Mouse (Mus musculus) hindbrain, embryonic 16.5 days (tissue): ENCODE measurements around the gene Rarres1. TPM values are rescaled to one million over a fixed set of nuclear protein-coding genes. Genes with fewer than 3 reads are reported as not detected.

Source experiments
- ATAC-seq: fragments of 200-750 bp; cut with Nextera tagmentation; 2 replicates; pipeline ENCODE4 v1.8.0; 2017; ENCODE audit warnings: moderate TSS enrichment, moderate library complexity
- H3K27ac ChIP-seq: fragments of 300-500 bp; sonication (generic); 2 replicates; pipeline ENCODE4 v1.5.1; 2014; ENCODE audit warnings: low read depth, mild to moderate bottlenecking, control low read depth, low read length, moderate library complexity
- H3K27me3 ChIP-seq: fragments of 300-500 bp; sonication (generic); replicated peaks from 2 replicates; pipeline ENCODE4 v1.6.1; 2014; ENCODE audit warnings: low read length; ENCODE audit not compliant: control insufficient read depth, insufficient read depth
- H3K36me3 ChIP-seq: fragments of 300-500 bp; sonication (generic); 2 replicates; pipeline ENCODE4 v1.6.1; 2014; ENCODE audit warnings: mild to moderate bottlenecking, low read length, moderate library complexity, mixed read lengths; ENCODE audit not compliant: control insufficient read depth, insufficient read depth
- H3K4me1 ChIP-seq: fragments of 300-500 bp; sonication (generic); 2 replicates; pipeline ENCODE4 v1.6.1; 2014; ENCODE audit warnings: low read depth, low read length; ENCODE audit not compliant: control insufficient read depth, insufficient read depth
- H3K4me2 ChIP-seq: fragments of 300-500 bp; sonication (generic); 2 replicates; pipeline ENCODE4 v1.6.1; 2014; ENCODE audit warnings: mild to moderate bottlenecking, low read length, control low read depth, moderate library complexity
- H3K4me3 ChIP-seq: fragments of 300-500 bp; sonication (generic); 2 replicates; pipeline ENCODE4 v1.5.1; 2014; ENCODE audit warnings: mild to moderate bottlenecking, low read length, control low read depth, moderate library complexity
- H3K9ac ChIP-seq: fragments of 300-500 bp; sonication (generic); 2 replicates; pipeline ENCODE4 v1.6.1; 2014; ENCODE audit warnings: low read depth, mild to moderate bottlenecking, control low read depth, low read length, moderate library complexity
- H3K9me3 ChIP-seq: fragments of 300-500 bp; sonication (generic); 2 replicates; pipeline ENCODE4 v1.6.1; 2014; ENCODE audit warnings: mild to moderate bottlenecking, low read length, moderate library complexity; ENCODE audit not compliant: control insufficient read depth
- WGBS: fragments of 180-500 bp; shearing (Covaris S2); extraction: QIAGEN DNeasy Blood & Tissue Kit; methylation state at CpG from one replicate; pipeline ENCODE4 v1.1.7; 2014; 5-methylcytosine and 5-hydroxymethylcytosine counted together
- polyA plus RNA-seq: library from polyadenylated mRNA; unstranded; fragments of >200 nt; fragmentation: Nextera tagmentation; extraction: Ambion mirVana; gene quantifications from 2 replicates; pipeline ENCODE4 v1.2.1, GENCODE M21; 2015

The Rarres1 gene
- polyA plus RNA-seq, 1 experiment from 2014 or later: 2.4 TPM

DNA sequence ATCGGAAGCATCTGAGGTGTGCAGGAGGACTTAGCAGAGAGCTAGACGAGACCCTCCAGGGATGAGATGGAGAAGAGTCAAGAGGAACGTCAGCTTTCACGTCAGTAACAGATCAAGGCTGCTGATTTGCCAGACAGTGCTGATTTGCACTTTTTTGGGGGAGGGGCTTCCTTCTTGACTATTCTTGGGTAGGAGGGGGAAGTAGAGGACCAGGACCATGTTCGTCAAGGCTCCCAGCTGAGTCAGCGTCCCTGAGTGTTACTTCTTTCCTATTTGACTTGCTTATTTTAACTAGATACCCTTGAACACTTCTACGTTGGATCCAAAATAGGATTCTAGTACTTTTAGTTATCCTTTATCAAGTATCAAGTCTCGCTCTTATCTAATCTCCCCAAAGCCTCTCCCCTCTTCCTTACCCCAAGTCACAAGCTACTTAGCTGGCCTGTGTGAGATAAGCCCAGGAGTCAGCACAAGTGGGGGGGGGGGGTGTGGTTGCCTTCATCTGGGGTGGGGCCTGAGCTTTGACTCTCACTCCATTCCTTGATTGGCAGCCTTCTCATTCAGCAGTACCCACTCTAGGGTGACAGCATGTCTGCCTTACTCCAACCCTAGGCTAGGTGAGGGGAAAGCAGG lies 16.4 kb downstream of the Rarres1 start:
- no peak overlapping the region for H3K4me2 ChIP-seq
- no peak overlapping the region for H3K4me3 ChIP-seq
- no peaks in the 10 kb centered on the region for H3K27me3 ChIP-seq
- H3K9ac ChIP-seq: no peak overlapping the region
- WGBS: 90% methylated on average over 8 of the region's 8 CpGs
- H3K4me1 ChIP-seq: no peaks in the 10 kb centered on the region
- no peaks in the 10 kb centered on the region for H3K36me3 ChIP-seq
- ATAC-seq: no peak
- no peak overlapping the region for H3K27ac ChIP-seq
- H3K9me3 ChIP-seq: no peaks in the 10 kb centered on the region

DNA sequence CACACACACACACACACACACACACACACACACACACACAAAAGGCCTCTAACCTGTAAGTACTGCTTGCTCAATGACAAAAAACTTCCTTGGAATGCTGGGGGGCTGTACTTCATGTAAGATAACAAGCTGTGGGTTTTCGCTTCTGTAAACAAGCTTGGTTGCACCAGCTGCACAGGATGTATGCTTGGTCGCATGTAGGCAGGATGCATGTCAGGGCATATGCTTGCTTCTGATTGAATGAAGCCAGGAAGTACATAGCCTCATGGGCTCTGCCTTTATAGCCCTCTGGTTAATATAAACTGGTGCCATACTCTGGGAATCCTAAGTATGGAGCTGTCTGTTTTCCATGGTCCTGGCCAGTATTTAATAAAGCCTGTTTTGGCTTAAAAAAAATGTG lies 17.3 kb downstream of the Rarres1 start:
- Histone ChIP-seq H3K4me3 (no peak overlapping the region), H3K27me3 (no peaks in the 10 kb centered on the region), H3K9ac (no peak overlapping the region), H3K36me3 (no peaks in the 10 kb centered on the region), H3K4me2 (no peak overlapping the region), H3K4me1 (no peaks in the 10 kb centered on the region), H3K27ac (no peak overlapping the region), H3K9me3 (no peaks in the 10 kb centered on the region)
- 96% methylated on average over 2 of the region's 2 CpGs for WGBS
- no peak for ATAC-seq

DNA sequence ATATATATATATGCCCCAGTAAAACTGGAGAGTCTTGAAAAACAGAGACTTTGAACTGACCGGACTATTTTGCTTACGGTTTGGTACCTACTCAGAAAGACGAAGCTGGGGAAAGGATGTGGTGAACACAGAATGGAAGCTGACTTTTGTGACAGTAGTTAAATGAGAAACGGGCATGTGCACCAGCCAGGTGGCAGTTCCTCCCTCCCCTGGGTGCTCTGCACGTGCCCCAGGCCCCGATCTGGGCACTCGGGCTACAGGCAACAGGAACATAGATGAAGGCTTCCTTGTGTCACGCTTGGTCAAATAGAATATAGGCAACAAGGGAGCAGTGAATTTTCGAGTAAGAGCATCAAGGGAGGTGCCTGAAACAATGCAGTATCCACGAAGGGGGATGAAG lies 19.0 kb downstream of the Rarres1 start:
- H3K9ac ChIP-seq: no peak overlapping the region
- ATAC-seq: no peak
- H3K9me3 ChIP-seq: no peaks in the 10 kb centered on the region
- no peak overlapping the region for H3K27ac ChIP-seq
- WGBS: 88% methylated on average over 10 of the region's 10 CpGs
- no peak overlapping the region for H3K4me2 ChIP-seq
- H3K4me1 ChIP-seq: no peaks in the 10 kb centered on the region
- no peak overlapping the region for H3K4me3 ChIP-seq
- H3K27me3 ChIP-seq: no peaks in the 10 kb centered on the region
- no peaks in the 10 kb centered on the region for H3K36me3 ChIP-seq

DNA sequence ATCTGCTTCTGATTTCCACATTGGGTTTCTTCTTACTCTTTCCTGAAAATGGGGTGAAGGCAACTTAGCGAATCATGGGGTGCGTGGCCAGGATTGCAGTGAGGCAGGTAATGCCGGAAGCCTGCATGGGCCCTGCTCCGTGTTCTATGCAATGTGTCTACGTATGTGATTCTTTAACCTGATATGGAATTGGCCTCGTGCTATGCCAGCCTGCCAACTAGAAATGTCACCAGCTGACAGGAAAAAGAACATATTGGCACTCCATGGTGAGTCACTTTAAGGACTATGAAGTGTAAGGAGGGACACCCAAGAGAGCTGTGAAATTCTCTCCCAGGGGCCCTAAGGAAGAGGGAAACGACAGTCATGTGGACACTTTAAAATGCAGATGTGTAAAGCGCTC lies 22.2 kb downstream of the Rarres1 start:
- Histone ChIP-seq H3K4me1 (no peaks in the 10 kb centered on the region), H3K4me2 (no peak overlapping the region), H3K36me3 (no peaks in the 10 kb centered on the region), H3K4me3 (no peak overlapping the region), H3K27ac (no peak overlapping the region), H3K9me3 (no peaks in the 10 kb centered on the region), H3K27me3 (no peaks in the 10 kb centered on the region), H3K9ac (no peak overlapping the region)
- 86% methylated on average over 8 of the region's 8 CpGs for WGBS
- ATAC-seq: no peak

DNA sequence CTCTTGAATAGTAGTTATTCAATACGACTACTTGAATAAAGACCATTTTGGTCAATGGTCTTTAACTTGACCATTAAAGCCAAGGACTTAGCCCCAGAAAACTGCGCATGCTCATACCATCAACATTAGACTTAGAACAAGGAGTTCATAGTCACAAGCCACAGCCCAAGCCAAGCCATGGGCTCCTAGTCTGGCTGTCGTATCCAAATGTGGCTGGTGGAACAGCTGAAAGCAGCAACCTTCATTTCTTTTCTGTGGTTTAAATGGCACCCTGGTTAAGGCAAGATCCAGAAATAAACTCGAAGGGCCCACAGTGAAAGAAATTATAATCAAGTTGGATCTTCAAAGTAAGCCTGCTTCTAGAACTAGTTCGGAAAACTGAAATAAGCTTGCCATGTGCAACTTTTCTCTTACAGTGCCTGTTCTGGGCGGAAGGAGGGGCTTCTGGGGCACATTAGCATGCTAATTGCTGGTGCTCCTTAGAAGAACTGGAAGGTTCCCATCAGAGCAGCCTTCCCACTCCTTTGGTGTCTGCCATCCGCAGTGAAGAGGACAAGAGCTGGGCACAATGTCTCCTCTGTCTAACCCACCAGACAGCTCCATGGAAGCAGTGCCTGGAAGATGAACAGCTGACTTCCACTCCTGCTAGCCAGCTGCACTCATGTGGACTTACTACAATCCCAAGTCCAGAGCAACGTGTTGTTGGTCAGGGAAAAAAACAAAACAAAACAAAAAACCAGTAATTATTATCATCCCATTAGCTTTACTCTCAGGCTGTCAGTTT lies 23.0 kb downstream of the Rarres1 start:
- ATAC-seq: peak; percentile 60; the same call in 1 of the 2 replicates
- H3K27ac ChIP-seq: no peak overlapping the region
- WGBS: 79% methylated on average over 8 of the region's 8 CpGs
- no peak overlapping the region for H3K4me2 ChIP-seq
- H3K9me3 ChIP-seq: no peaks in the 10 kb centered on the region
- no peaks in the 10 kb centered on the region for H3K4me1 ChIP-seq
- H3K9ac ChIP-seq: no peak overlapping the region
- H3K4me3 ChIP-seq: no peak overlapping the region
- no peaks in the 10 kb centered on the region for H3K36me3 ChIP-seq
- H3K27me3 ChIP-seq: no peaks in the 10 kb centered on the region

DNA sequence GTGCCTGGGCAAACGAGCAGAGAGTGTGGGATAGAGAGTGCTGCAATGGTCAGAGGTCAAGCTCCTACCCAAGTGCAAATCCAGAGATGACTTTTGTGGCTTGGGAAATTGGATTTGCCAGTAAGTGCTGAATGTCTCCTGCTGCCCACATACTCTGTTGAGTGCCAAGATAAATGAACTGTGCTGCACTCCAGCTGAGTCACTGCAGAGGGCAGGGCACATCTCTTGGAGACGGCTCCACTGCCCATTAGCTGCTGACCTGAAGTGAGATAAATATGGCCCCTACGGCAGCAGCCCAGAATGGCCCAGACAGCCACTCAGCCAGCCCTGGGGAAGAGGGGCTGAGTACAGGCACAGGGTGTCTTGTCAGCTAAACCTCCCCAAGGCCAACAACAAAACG lies 25.2 kb downstream of the Rarres1 start:
- no peaks in the 10 kb centered on the region for H3K36me3 ChIP-seq
- whole genome bisulfite sequencing: 65% methylated on average over 4 of the region's 4 CpGs
- no peak overlapping the region for H3K9ac ChIP-seq
- no peaks in the 10 kb centered on the region for H3K9me3 ChIP-seq
- H3K27me3 ChIP-seq: no peaks in the 10 kb centered on the region
- H3K4me2 ChIP-seq: no peak overlapping the region
- no peak overlapping the region for H3K4me3 ChIP-seq
- H3K4me1 ChIP-seq: no peaks in the 10 kb centered on the region
- no peak overlapping the region for H3K27ac ChIP-seq
- peak; percentile 58 for ATAC-seq

DNA sequence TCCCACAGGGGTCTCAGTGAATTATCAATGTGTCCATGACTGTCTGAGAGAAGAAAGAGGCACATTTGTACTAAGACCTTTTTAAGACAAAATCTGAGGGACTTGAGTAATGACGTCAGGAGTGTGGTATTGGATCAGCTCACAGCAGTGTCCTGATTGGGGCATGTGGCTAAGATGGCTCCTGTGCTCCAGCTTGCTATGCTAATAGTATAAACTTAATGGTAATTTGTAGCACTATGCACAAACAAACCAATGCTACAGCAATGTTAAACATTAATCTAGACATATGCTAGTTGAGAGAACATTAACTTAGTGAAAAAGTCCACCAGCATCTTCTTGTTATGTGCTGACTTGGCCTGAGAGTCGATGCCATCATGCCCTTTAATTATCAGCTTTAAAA lies 30.1 kb downstream of the Rarres1 start:
- no peak overlapping the region for H3K27ac ChIP-seq
- H3K4me1 ChIP-seq: no peaks in the 10 kb centered on the region
- WGBS: 82% methylated on average over 2 of the region's 2 CpGs
- no peaks in the 10 kb centered on the region for H3K27me3 ChIP-seq
- H3K9ac ChIP-seq: no peak overlapping the region
- no peak for ATAC-seq
- H3K36me3 ChIP-seq: no peaks in the 10 kb centered on the region
- no peak overlapping the region for H3K4me2 ChIP-seq
- H3K9me3 ChIP-seq: no peaks in the 10 kb centered on the region
- no peak overlapping the region for H3K4me3 ChIP-seq

DNA sequence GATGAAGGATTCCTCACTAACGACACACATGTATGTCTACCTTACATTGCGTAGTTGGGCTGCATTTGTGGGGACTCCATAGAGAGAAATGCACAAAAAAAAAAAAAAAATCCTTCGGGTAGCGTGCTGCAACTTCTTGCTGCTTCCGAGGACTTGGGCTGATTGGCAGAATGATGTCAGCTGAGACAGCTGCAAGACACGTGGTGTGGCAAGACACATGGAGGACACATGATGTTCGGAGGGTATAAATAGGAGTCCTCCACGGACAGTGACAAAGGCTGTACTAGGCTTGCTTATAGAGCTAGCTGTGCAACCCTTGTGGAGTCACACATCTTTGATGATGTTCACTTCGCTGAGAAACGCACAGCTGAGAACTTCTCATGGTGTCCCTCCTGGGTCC lies 32.9 kb downstream of the Rarres1 start:
- 93% methylated on average over 10 of the region's 10 CpGs for WGBS

DNA sequence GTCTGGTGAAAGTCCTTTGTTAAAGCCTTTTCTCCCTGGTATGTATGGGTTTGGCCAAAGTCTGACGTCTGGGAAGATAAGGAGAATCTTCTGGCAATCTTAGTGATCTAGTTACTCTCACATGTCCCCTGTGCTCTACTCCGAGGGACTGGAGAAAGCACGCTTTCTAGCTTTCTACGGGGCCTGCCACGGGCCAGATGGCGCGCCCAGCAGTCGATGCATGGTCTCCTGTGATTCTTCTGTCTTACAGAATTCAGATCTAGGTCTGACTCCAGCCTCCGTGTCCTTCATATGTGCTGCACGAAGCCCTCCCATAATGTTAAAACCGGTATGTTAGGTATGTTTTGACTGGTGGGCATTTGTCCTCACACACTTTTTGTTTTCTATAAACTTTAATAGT lies 35.5 kb downstream of the Rarres1 start:
- no peaks in the 10 kb centered on the region for H3K4me1 ChIP-seq
- 94% methylated on average over 11 of the region's 11 CpGs for WGBS
- no peaks in the 10 kb centered on the region for H3K27me3 ChIP-seq
- H3K27ac ChIP-seq: no peak overlapping the region
- no peak overlapping the region for H3K4me3 ChIP-seq
- H3K4me2 ChIP-seq: no peak overlapping the region
- peaks cover 9% of the 10 kb centered on the region; the same call in 1 of the 2 replicates for H3K36me3 ChIP-seq
- no peak for ATAC-seq
- H3K9me3 ChIP-seq: no peaks in the 10 kb centered on the region
- H3K9ac ChIP-seq: no peak overlapping the region

More for the DNA sequence above, 32.9 kb downstream of the Rarres1 start:
- no peaks in the 10 kb centered on the region for H3K9me3 ChIP-seq
- ATAC-seq: no peak
- no peak overlapping the region for H3K27ac ChIP-seq
- no peaks in the 10 kb centered on the region for H3K27me3 ChIP-seq
- no peaks in the 10 kb centered on the region for H3K36me3 ChIP-seq
- H3K4me1 ChIP-seq: no peaks in the 10 kb centered on the region
- no peak overlapping the region for H3K9ac ChIP-seq
- no peak overlapping the region for H3K4me2 ChIP-seq
- no peak overlapping the region for H3K4me3 ChIP-seq
